Mouse (Mus musculus): ENCODE measurements around the gene Cacna2d2. TPM values are rescaled to one million over a fixed set of nuclear protein-coding genes. Genes with fewer than 3 reads are reported as not detected.

Gene Cacna2d2
- polyA plus RNA-seq, 1 experiment from 2014 or later, result 9.3 TPM

- no peaks in the 10 kb centered on the region for H3K36me3 ChIP-seq (ENCODE audit: control insufficient read depth, insufficient read depth, low read length)
- no peak overlapping the region for H3K4me3 ChIP-seq (ENCODE audit: low read depth, low read length)
- peaks cover 36% of the 10 kb centered on the region for H3K4me1 ChIP-seq (ENCODE audit: control insufficient read depth, insufficient read depth, low read length)
- no peak overlapping the region for H3K4me2 ChIP-seq (ENCODE audit: low read length)
- no peak for ATAC-seq
- peak overlapping the region; percentile 75 for H3K27ac ChIP-seq (ENCODE audit: low read length)
- no peak overlapping the region; the same call in 1 of the 2 replicates for H3K9ac ChIP-seq (ENCODE audit: low read depth, low read length)
- no peaks in the 10 kb centered on the region for H3K27me3 ChIP-seq (ENCODE audit: control insufficient read depth, insufficient read depth, low read depth, low read length)
- no peaks in the 10 kb centered on the region for H3K9me3 ChIP-seq (replicated peaks; ENCODE audit: control insufficient read depth, low read length, poor library complexity, severe bottlenecking)
- 17% methylated on average over 9 of the region's 9 CpGs for WGBS
Observed at GRCm38 (mm10) chr9:107480477-107481069, 81.2 kb downstream of the Cacna2d2 start.

DNA sequence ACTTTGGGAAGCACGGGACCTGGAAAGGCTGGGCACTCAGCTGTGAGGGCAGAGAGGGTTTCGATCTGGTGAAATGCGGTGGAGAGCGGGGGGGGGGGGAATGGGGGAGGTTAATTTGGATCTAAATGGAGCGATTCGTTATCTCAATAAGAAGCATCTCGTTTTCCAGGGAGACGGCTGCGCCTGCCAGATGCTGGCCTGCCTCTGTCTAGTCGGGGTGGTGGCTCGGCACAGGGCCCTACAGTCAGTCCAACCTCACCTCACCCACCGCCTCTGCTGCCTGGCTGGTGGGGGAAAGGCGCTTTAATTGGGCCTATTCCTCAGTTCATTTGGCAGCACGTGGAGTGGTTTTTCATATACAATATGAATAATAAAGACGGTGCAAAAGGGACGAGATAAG, 81.9 kb downstream of the Cacna2d2 start:
- no peaks in the 10 kb centered on the region for H3K9me3 ChIP-seq (replicated peaks; ENCODE audit: control insufficient read depth, low read length, poor library complexity, severe bottlenecking)
- peak overlapping the region; percentile 31; the same call in 1 of the 2 replicates for H3K9ac ChIP-seq (ENCODE audit: low read depth, low read length)
- H3K27ac ChIP-seq (ENCODE audit: low read length), result peak overlapping the region; percentile 65
- 14% methylated on average over 16 of the region's 16 CpGs for WGBS
- H3K4me3 ChIP-seq (ENCODE audit: low read depth, low read length), result no peak overlapping the region
- H3K4me1 ChIP-seq (ENCODE audit: control insufficient read depth, insufficient read depth, low read length), result peaks cover 36% of the 10 kb centered on the region
- ATAC-seq, result no peak
- H3K36me3 ChIP-seq (ENCODE audit: control insufficient read depth, insufficient read depth, low read length), result no peaks in the 10 kb centered on the region
- no peaks in the 10 kb centered on the region for H3K27me3 ChIP-seq (ENCODE audit: control insufficient read depth, insufficient read depth, low read depth, low read length)
- H3K4me2 ChIP-seq (ENCODE audit: low read length), result no peak overlapping the region

- Histone ChIP-seq H3K4me2 (ENCODE audit: low read length) (no peak overlapping the region), H3K4me3 (ENCODE audit: low read depth, low read length) (no peak overlapping the region)
- ATAC-seq, result no peak
Observed at GRCm38 (mm10) chr9:107482004-107482403, 82.6 kb downstream of the Cacna2d2 start.

GRCm38 (mm10) chr9:107482770-107483169, 83.4 kb downstream of the Cacna2d2 start:
- no peak overlapping the region for H3K9ac ChIP-seq (ENCODE audit: low read depth, low read length)
- H3K4me3 ChIP-seq (ENCODE audit: low read depth, low read length), result no peak overlapping the region
- no peaks in the 10 kb centered on the region for H3K27me3 ChIP-seq (ENCODE audit: control insufficient read depth, insufficient read depth, low read depth, low read length)
- H3K4me1 ChIP-seq (ENCODE audit: control insufficient read depth, insufficient read depth, low read length), result peaks cover 36% of the 10 kb centered on the region
- WGBS, result 90% methylated on average over 4 of the region's 4 CpGs
- no peak overlapping the region for H3K27ac ChIP-seq (ENCODE audit: low read length)
- H3K36me3 ChIP-seq (ENCODE audit: control insufficient read depth, insufficient read depth, low read length), result no peaks in the 10 kb centered on the region
- H3K9me3 ChIP-seq (replicated peaks; ENCODE audit: control insufficient read depth, low read length, poor library complexity, severe bottlenecking), result no peaks in the 10 kb centered on the region
- ATAC-seq, result no peak
- no peak overlapping the region for H3K4me2 ChIP-seq (ENCODE audit: low read length)

More at GRCm38 (mm10) chr9:107482004-107482403, 82.6 kb downstream of the Cacna2d2 start:
- H3K9me3 ChIP-seq (replicated peaks; ENCODE audit: control insufficient read depth, low read length, poor library complexity, severe bottlenecking), result no peaks in the 10 kb centered on the region
- no peaks in the 10 kb centered on the region for H3K27me3 ChIP-seq (ENCODE audit: control insufficient read depth, insufficient read depth, low read depth, low read length)
- H3K4me1 ChIP-seq (ENCODE audit: control insufficient read depth, insufficient read depth, low read length), result peaks cover 36% of the 10 kb centered on the region
- no peaks in the 10 kb centered on the region for H3K36me3 ChIP-seq (ENCODE audit: control insufficient read depth, insufficient read depth, low read length)
- H3K27ac ChIP-seq (ENCODE audit: low read length), result peak overlapping the region; percentile 65; the same call in 1 of the 2 replicates
- WGBS, result 95% methylated on average over 9 of the region's 9 CpGs
- H3K9ac ChIP-seq (ENCODE audit: low read depth, low read length), result no peak overlapping the region

- Histone ChIP-seq H3K4me3 (ENCODE audit: low read depth, low read length) (no peak overlapping the region), H3K27ac (ENCODE audit: low read length) (peak overlapping the region; percentile 51; the same call in 1 of the 2 replicates), H3K4me2 (ENCODE audit: low read length) (no peak overlapping the region), H3K4me1 (ENCODE audit: control insufficient read depth, insufficient read depth, low read length) (peaks cover 34% of the 10 kb centered on the region), H3K9me3 (replicated peaks; ENCODE audit: control insufficient read depth, low read length, poor library complexity, severe bottlenecking) (no peaks in the 10 kb centered on the region), H3K36me3 (ENCODE audit: control insufficient read depth, insufficient read depth, low read length) (no peaks in the 10 kb centered on the region), H3K27me3 (ENCODE audit: control insufficient read depth, insufficient read depth, low read depth, low read length) (no peaks in the 10 kb centered on the region), H3K9ac (ENCODE audit: low read depth, low read length) (no peak overlapping the region)
- WGBS, result 95% methylated on average over 5 of the region's 5 CpGs
- ATAC-seq, result no peak
Observed at GRCm38 (mm10) chr9:107483714-107484113, 84.3 kb downstream of the Cacna2d2 start.

DNA sequence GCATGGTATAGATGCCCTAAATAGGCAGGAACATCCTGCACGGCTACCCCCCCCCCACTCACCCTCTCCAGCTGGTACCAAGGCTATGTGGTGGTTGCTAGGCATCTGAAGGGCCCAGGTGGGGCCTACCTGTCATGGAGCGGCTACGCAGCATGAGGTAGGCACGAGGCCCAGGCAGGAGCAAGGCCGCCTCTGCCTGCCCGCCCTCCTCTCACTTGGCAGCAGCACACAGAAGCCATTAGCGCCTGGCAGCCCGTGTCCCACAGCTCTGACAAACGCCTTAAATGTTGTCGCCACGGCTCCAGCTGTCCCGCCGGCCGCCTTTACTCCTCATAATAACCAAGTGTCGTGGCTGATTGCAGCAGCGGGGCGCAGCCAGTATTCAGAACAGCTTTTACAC, 84.9 kb downstream of the Cacna2d2 start:
- Histone ChIP-seq H3K36me3 (ENCODE audit: control insufficient read depth, insufficient read depth, low read length) (no peaks in the 10 kb centered on the region), H3K4me2 (ENCODE audit: low read length) (no peak overlapping the region; the same call in 1 of the 2 replicates), H3K4me3 (ENCODE audit: low read depth, low read length) (no peak overlapping the region), H3K9ac (ENCODE audit: low read depth, low read length) (no peak overlapping the region; the same call in 1 of the 2 replicates), H3K9me3 (replicated peaks; ENCODE audit: control insufficient read depth, low read length, poor library complexity, severe bottlenecking) (no peaks in the 10 kb centered on the region), H3K4me1 (ENCODE audit: control insufficient read depth, insufficient read depth, low read length) (peaks cover 29% of the 10 kb centered on the region), H3K27me3 (ENCODE audit: control insufficient read depth, insufficient read depth, low read depth, low read length) (no peaks in the 10 kb centered on the region), H3K27ac (ENCODE audit: low read length) (peak overlapping the region; percentile 51)
- peak; percentile 51 for ATAC-seq
- 28% methylated on average over 17 of the region's 17 CpGs for WGBS

DNA sequence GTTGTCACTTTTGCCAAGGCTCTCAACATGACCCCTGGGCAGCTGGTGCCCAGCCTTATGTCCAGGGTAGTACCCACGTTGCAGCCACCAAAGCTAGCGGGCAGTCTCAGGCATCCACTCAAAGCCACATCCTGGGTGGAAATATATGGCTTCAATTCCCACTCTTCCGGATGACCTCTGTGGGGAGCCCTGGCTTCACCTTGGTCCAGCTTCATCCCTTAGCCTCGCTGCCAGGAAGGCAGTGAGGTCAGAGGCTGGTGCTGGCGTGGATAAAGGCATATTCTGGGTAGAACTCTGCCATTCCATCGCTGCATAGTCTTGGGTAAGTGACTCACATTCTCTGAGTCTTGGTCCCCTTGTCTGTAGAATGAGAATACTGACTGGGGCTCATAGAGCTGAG, 85.4 kb downstream of the Cacna2d2 start:
- Histone ChIP-seq H3K4me2 (ENCODE audit: low read length) (no peak overlapping the region), H3K36me3 (ENCODE audit: control insufficient read depth, insufficient read depth, low read length) (no peaks in the 10 kb centered on the region), H3K27me3 (ENCODE audit: control insufficient read depth, insufficient read depth, low read depth, low read length) (no peaks in the 10 kb centered on the region), H3K4me3 (ENCODE audit: low read depth, low read length) (no peak overlapping the region), H3K9ac (ENCODE audit: low read depth, low read length) (no peak overlapping the region), H3K9me3 (replicated peaks; ENCODE audit: control insufficient read depth, low read length, poor library complexity, severe bottlenecking) (no peaks in the 10 kb centered on the region), H3K4me1 (ENCODE audit: control insufficient read depth, insufficient read depth, low read length) (peaks cover 25% of the 10 kb centered on the region), H3K27ac (ENCODE audit: low read length) (peak overlapping the region; percentile 51)
- 73% methylated on average over 6 of the region's 6 CpGs for WGBS
- ATAC-seq, result no peak

DNA sequence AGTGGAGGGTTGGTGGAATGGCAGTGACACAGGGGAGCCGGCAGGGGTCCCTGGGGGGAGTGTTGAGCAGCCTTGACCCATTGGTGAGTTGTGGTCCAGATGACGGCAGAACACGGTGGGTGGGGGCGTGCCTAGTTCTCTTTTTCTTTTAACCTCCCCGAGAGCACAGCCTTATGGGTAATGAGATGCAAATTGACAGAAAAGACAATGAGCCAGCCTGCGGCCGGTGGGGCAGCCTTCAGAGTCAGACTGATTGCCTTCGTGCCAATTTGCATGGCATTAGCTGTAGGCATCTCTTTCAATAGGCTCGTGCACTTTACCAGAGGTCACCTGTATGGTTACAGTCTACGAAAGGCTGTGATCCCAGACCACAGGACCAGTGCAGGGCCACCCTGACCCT, 86.7 kb downstream of the Cacna2d2 start:
- 21% methylated on average over 10 of the region's 10 CpGs for WGBS
- Histone ChIP-seq H3K4me2 (ENCODE audit: low read length) (no peak overlapping the region), H3K27ac (ENCODE audit: low read length) (no peak overlapping the region; the same call in 1 of the 2 replicates), H3K27me3 (ENCODE audit: control insufficient read depth, insufficient read depth, low read depth, low read length) (no peaks in the 10 kb centered on the region), H3K4me1 (ENCODE audit: control insufficient read depth, insufficient read depth, low read length) (peaks cover 12% of the 10 kb centered on the region), H3K36me3 (ENCODE audit: control insufficient read depth, insufficient read depth, low read length) (no peaks in the 10 kb centered on the region), H3K9me3 (replicated peaks; ENCODE audit: control insufficient read depth, low read length, poor library complexity, severe bottlenecking) (no peaks in the 10 kb centered on the region), H3K9ac (ENCODE audit: low read depth, low read length) (no peak overlapping the region), H3K4me3 (ENCODE audit: low read depth, low read length) (no peak overlapping the region)
- no peak for ATAC-seq

GRCm38 (mm10) chr9:107486507-107487225, 87.3 kb downstream of the Cacna2d2 start:
- no peaks in the 10 kb centered on the region for H3K27me3 ChIP-seq (ENCODE audit: control insufficient read depth, insufficient read depth, low read depth, low read length)
- no peak overlapping the region for H3K4me3 ChIP-seq (ENCODE audit: low read depth, low read length)
- 74% methylated on average over 6 of the region's 6 CpGs for WGBS
- no peak for ATAC-seq
- no peak overlapping the region; the same call in 1 of the 2 replicates for H3K27ac ChIP-seq (ENCODE audit: low read length)
- H3K9me3 ChIP-seq (replicated peaks; ENCODE audit: control insufficient read depth, low read length, poor library complexity, severe bottlenecking), result no peaks in the 10 kb centered on the region
- no peak overlapping the region for H3K9ac ChIP-seq (ENCODE audit: low read depth, low read length)
- no peaks in the 10 kb centered on the region for H3K36me3 ChIP-seq (ENCODE audit: control insufficient read depth, insufficient read depth, low read length)
- H3K4me2 ChIP-seq (ENCODE audit: low read length), result no peak overlapping the region
- peaks cover 6% of the 10 kb centered on the region for H3K4me1 ChIP-seq (ENCODE audit: control insufficient read depth, insufficient read depth, low read length)
